Mouse (Mus musculus): ENCODE results near the gene Gm11639. TPM values are rescaled to one million over a fixed set of nuclear protein-coding genes. Genes with fewer than 3 reads are reported as not detected.
A peak's percentile ranks its signal among the peaks of the same experiment; 100 is the strongest.

Gene Gm11639
- polyA plus RNA-seq (2016; fragmentation: Nextera tagmentation; extraction: Ambion mirVana) = not detected in 2 replicates

DNA sequence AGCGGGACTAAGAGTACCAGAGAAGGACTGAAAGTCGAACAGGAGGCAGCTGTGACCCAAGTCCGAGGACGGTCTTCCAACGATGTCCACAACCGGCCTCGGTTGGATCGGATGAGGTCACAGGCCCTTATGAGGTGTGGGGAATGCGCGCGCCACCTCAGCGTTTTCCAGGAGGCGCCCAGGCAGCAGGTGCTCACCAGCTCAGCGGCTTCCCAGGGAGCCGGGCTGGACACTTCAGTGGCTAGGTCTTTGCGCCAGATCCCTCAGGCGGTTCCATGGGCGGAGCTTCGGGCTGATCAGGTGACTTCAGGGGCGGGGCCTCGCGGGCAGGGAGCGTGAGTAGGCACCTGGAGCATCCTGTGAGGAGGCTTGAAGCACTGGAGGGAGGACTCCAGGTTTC, at the start of gene Gm11639:
Gene Gm11639, plus strand, starts transcription at position 160 of the 400 bp plus-strand sequence.
- no peaks in the 10 kb centered on the region for H3K4me1 ChIP-seq
- no peak within 1 kb of the TSS for H3K9ac ChIP-seq
- no peaks in the 10 kb centered on the region for H3K27me3 ChIP-seq
- no peak for ATAC-seq (ENCODE audit: low FRiP score)
- no peak within 1 kb of the TSS for H3K27ac ChIP-seq
- WGBS = 21% methylated on average over 23 of the region's 23 CpGs
- H3K36me3 ChIP-seq (replicated peaks) = no peaks in the 10 kb centered on the region
- peak within 1 kb of the TSS; percentile 35 for H3K4me2 ChIP-seq
- no peaks in the 10 kb centered on the region for H3K9me3 ChIP-seq
- peak within 1 kb of the TSS; percentile 11; the same call in 1 of the 2 replicates for H3K4me3 ChIP-seq (replicated peaks)

GRCm38 (mm10) chr11:104637010-104637409, 48.5 kb upstream of the Gm11639 start:
- H3K36me3 ChIP-seq (replicated peaks) = no peaks in the 10 kb centered on the region
- H3K4me3 ChIP-seq (replicated peaks) = no peak overlapping the region
- H3K27me3 ChIP-seq = no peaks in the 10 kb centered on the region
- no peak overlapping the region for H3K4me2 ChIP-seq
- H3K9me3 ChIP-seq = no peaks in the 10 kb centered on the region
- no peak overlapping the region for H3K27ac ChIP-seq
- no peak overlapping the region for H3K9ac ChIP-seq
- H3K4me1 ChIP-seq = peaks cover 1% of the 10 kb centered on the region; the same call in 1 of the 2 replicates
- WGBS = 95% methylated on average over 14 of the region's 14 CpGs
- no peak for ATAC-seq (ENCODE audit: low FRiP score)

- no peak overlapping the region for H3K4me3 ChIP-seq (replicated peaks)
- H3K9me3 ChIP-seq = no peaks in the 10 kb centered on the region
- no peak overlapping the region for H3K27ac ChIP-seq
- H3K27me3 ChIP-seq = no peaks in the 10 kb centered on the region
- H3K4me2 ChIP-seq = no peak overlapping the region
- 63% methylated on average over 5 of the region's 5 CpGs for WGBS
- no peak for ATAC-seq (ENCODE audit: low FRiP score)
- no peak overlapping the region for H3K9ac ChIP-seq
- H3K36me3 ChIP-seq (replicated peaks) = no peaks in the 10 kb centered on the region
- no peaks in the 10 kb centered on the region for H3K4me1 ChIP-seq
Observed at GRCm38 (mm10) chr11:104638006-104638405, 47.5 kb upstream of the Gm11639 start.

DNA sequence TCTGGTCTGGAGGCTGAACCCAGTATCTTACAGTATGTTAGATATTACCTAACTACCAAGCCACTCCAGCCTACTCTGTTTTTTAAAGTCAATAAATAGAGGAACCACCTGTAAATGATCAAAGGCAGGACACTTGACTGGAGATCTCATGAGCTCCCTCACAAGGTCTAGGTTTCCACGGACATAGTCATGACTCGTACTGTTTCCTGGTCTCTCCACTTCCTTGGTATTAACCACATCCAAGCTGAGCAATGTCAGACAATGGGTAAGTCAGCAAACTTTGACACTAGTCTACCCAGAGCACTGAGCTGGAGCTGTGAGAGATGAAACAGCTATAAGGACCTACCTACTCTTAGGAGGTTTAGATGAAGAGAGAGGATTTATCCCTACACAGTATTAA, 46.6 kb upstream of the Gm11639 start:
- no peaks in the 10 kb centered on the region for H3K4me1 ChIP-seq
- H3K27me3 ChIP-seq = no peaks in the 10 kb centered on the region
- no peak overlapping the region for H3K4me3 ChIP-seq (replicated peaks)
- ATAC-seq (ENCODE audit: low FRiP score) = no peak
- 82% methylated on average over 2 of the region's 2 CpGs for WGBS
- H3K36me3 ChIP-seq (replicated peaks) = no peaks in the 10 kb centered on the region
- H3K27ac ChIP-seq = no peak overlapping the region
- no peaks in the 10 kb centered on the region for H3K9me3 ChIP-seq
- no peak overlapping the region for H3K9ac ChIP-seq
- no peak overlapping the region for H3K4me2 ChIP-seq

GRCm38 (mm10) chr11:104639634-104640033, 45.9 kb upstream of the Gm11639 start:
- no peaks in the 10 kb centered on the region for H3K27me3 ChIP-seq
- no peak overlapping the region for H3K4me3 ChIP-seq (replicated peaks)
- no peaks in the 10 kb centered on the region for H3K4me1 ChIP-seq
- H3K9me3 ChIP-seq = no peaks in the 10 kb centered on the region
- WGBS = 89% methylated on average over 9 of the region's 9 CpGs
- no peak for ATAC-seq (ENCODE audit: low FRiP score)
- no peak overlapping the region for H3K4me2 ChIP-seq
- no peak overlapping the region for H3K27ac ChIP-seq
- no peak overlapping the region for H3K9ac ChIP-seq
- H3K36me3 ChIP-seq (replicated peaks) = no peaks in the 10 kb centered on the region

GRCm38 (mm10) chr11:104640894-104641293, 44.6 kb upstream of the Gm11639 start:
- Histone ChIP-seq H3K4me1 (no peaks in the 10 kb centered on the region), H3K4me3 (replicated peaks) (no peak overlapping the region), H3K36me3 (replicated peaks) (no peaks in the 10 kb centered on the region), H3K9me3 (no peaks in the 10 kb centered on the region), H3K27me3 (no peaks in the 10 kb centered on the region), H3K4me2 (no peak overlapping the region), H3K27ac (no peak overlapping the region), H3K9ac (no peak overlapping the region)
- no peak for ATAC-seq (ENCODE audit: low FRiP score)
- WGBS = 81% methylated on average over 10 of the region's 10 CpGs

DNA sequence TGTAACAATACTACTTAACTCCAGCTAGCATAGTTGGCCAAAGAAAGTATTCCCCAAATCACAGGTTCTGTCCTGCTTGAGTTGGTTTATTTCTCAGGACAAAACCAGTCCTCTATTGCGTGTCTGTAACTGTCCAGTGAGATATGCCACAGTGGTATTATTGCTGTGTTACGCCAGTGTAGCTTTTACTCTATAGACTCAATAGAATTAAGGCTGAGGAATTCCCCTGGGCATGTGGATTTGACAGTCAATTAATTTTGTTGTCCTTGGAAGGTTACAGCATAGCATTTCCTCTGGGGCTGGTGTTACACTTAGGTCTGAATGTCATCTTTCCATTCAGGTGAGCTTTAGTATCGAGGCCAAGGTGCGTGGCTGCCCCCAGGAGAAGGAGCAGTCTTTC, 42.3 kb upstream of the Gm11639 start:
- Histone ChIP-seq H3K4me2 (no peak overlapping the region), H3K27me3 (no peaks in the 10 kb centered on the region), H3K27ac (no peak overlapping the region), H3K4me3 (replicated peaks) (no peak overlapping the region), H3K9ac (no peak overlapping the region), H3K36me3 (replicated peaks) (no peaks in the 10 kb centered on the region), H3K4me1 (no peaks in the 10 kb centered on the region), H3K9me3 (no peaks in the 10 kb centered on the region)
- 88% methylated on average over 4 of the region's 4 CpGs for WGBS
- no peak for ATAC-seq (ENCODE audit: low FRiP score)

GRCm38 (mm10) chr11:104645402-104645801, 40.1 kb upstream of the Gm11639 start:
- H3K4me2 ChIP-seq = no peak overlapping the region

GRCm38 (mm10) chr11:104646173-104646572, 39.3 kb upstream of the Gm11639 start:
- 84% methylated on average over 4 of the region's 4 CpGs for WGBS
- Histone ChIP-seq H3K27ac (no peak overlapping the region), H3K36me3 (replicated peaks) (no peaks in the 10 kb centered on the region)

More at GRCm38 (mm10) chr11:104645402-104645801, 40.1 kb upstream of the Gm11639 start:
- Histone ChIP-seq H3K4me3 (replicated peaks) (no peak overlapping the region), H3K27ac (no peak overlapping the region), H3K9ac (no peak overlapping the region), H3K9me3 (no peaks in the 10 kb centered on the region), H3K36me3 (replicated peaks) (no peaks in the 10 kb centered on the region), H3K4me1 (no peaks in the 10 kb centered on the region), H3K27me3 (no peaks in the 10 kb centered on the region)
- 94% methylated on average over 6 of the region's 6 CpGs for WGBS
- ATAC-seq (ENCODE audit: low FRiP score) = no peak

GRCm38 (mm10) chr11:104646611-104647010, 38.9 kb upstream of the Gm11639 start:
- Histone ChIP-seq H3K4me1 (no peaks in the 10 kb centered on the region), H3K27ac (no peak overlapping the region), H3K36me3 (replicated peaks) (no peaks in the 10 kb centered on the region), H3K9me3 (no peaks in the 10 kb centered on the region), H3K4me2 (no peak overlapping the region), H3K4me3 (replicated peaks) (no peak overlapping the region), H3K9ac (no peak overlapping the region), H3K27me3 (no peaks in the 10 kb centered on the region)
- no peak for ATAC-seq (ENCODE audit: low FRiP score)
- WGBS = 78% methylated on average over 5 of the region's 5 CpGs

More at GRCm38 (mm10) chr11:104646173-104646572, 39.3 kb upstream of the Gm11639 start:
- Histone ChIP-seq H3K4me2 (no peak overlapping the region), H3K27me3 (no peaks in the 10 kb centered on the region), H3K9ac (no peak overlapping the region), H3K9me3 (no peaks in the 10 kb centered on the region), H3K4me3 (replicated peaks) (no peak overlapping the region), H3K4me1 (no peaks in the 10 kb centered on the region)
- ATAC-seq (ENCODE audit: low FRiP score) = no peak

DNA sequence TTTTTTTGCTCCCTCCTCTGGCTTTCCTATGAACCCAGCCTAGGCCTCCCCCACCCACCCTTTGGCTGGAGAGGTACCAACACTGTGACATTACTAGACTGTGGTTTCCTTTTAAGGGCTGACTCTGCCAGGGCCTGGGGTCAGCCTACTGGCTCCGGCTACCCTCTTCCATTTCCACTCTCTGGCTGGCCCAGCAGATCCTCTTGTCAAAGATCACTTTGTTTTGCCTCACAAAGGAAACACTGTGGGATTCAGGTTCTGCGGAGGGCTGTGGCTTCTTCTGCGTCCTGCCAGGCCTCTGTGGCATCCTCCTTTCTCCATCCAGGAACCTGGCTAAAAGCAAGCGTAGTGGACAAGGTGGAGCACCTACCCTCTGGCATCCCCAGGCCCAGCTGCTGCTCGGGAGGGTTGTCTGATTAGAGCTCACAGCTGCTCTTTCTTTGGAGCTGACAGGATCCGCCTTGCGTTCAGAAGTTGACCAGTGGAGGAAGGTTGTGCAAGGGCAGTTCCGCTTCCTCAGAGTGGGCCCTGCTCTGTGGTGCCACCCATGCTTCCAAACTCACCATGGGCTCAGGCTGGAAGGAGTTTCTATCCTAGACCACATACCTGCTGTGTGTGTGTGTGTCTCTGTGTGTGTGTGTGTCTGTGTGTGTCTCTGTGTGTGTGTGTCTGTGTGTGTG, 38.2 kb upstream of the Gm11639 start:
- Histone ChIP-seq H3K4me2 (no peak overlapping the region), H3K9me3 (no peaks in the 10 kb centered on the region), H3K27ac (no peak overlapping the region), H3K36me3 (replicated peaks) (no peaks in the 10 kb centered on the region), H3K4me3 (replicated peaks) (no peak overlapping the region), H3K4me1 (no peaks in the 10 kb centered on the region), H3K27me3 (no peaks in the 10 kb centered on the region), H3K9ac (no peak overlapping the region)
- 58% methylated on average over 8 of the region's 8 CpGs for WGBS
- no peak for ATAC-seq (ENCODE audit: low FRiP score)

GRCm38 (mm10) chr11:104648571-104648970, 36.9 kb upstream of the Gm11639 start:
- Histone ChIP-seq H3K27me3 (no peaks in the 10 kb centered on the region), H3K36me3 (replicated peaks) (no peaks in the 10 kb centered on the region), H3K4me2 (no peak overlapping the region), H3K27ac (no peak overlapping the region), H3K4me1 (no peaks in the 10 kb centered on the region), H3K9me3 (no peaks in the 10 kb centered on the region), H3K9ac (no peak overlapping the region), H3K4me3 (replicated peaks) (no peak overlapping the region)
- WGBS = 56% methylated on average over 3 of the region's 3 CpGs
- no peak for ATAC-seq (ENCODE audit: low FRiP score)

GRCm38 (mm10) chr11:104660599-104660998, 24.9 kb upstream of the Gm11639 start:
- no peak overlapping the region for H3K4me2 ChIP-seq
- H3K9me3 ChIP-seq = no peaks in the 10 kb centered on the region
- no peak overlapping the region for H3K4me3 ChIP-seq (replicated peaks)
- 92% methylated on average over 4 of the region's 4 CpGs for WGBS
- no peak for ATAC-seq (ENCODE audit: low FRiP score)
- H3K27me3 ChIP-seq = no peaks in the 10 kb centered on the region
- H3K9ac ChIP-seq = no peak overlapping the region
- no peak overlapping the region for H3K27ac ChIP-seq
- no peaks in the 10 kb centered on the region for H3K36me3 ChIP-seq (replicated peaks)
- H3K4me1 ChIP-seq = no peaks in the 10 kb centered on the region

Data from forebrain, embryonic 12.5 days (tissue).